In the genomic region with DNA sequence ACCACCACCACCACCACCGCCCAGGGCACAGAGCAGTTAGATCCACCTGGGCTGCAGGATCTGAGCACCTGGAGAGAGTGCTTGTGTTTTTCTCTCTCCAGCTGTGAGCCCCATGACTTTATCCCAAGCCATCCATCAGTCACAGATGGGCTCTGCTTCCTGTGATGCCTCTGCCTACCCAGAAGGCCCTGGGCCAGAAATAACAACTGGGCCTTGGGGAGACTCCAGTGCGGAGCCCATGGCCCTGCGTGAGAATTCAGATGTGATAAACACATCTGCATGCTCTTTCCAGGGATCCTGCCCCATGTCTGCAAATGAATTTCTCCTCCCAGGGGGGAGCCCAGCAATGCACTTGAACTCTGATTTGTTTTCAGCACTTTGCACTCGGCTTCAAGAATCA, we compare ENCODE assay signal across 25 mouse cellular contexts.
"Had no signal": no experiment of that assay in that cellular context is flagged by ENCODE, and none has a peak within 500 bp of the region (broad histone marks: within the 10 kb centered on the region; RNA-seq: fewer than 3 reads in every experiment).

No protein-coding gene starts in this region.

- H3K36me3 ChIP-seq: heart, embryonic 10.5 days; heart, embryonic 13.5 days; heart, embryonic 15.5 days; hindbrain, embryonic 13.5 days; hindbrain, embryonic 15.5 days; kidney, embryonic 15.5 days; limb, embryonic 15.5 days; liver, embryonic 12.5 days had no signal

- H3K9ac ChIP-seq: forebrain, postnatal 0 days; heart, embryonic 13.5 days; heart, embryonic 15.5 days; hindbrain, embryonic 13.5 days; hindbrain, embryonic 15.5 days; kidney, embryonic 15.5 days; limb, embryonic 15.5 days; liver, embryonic 12.5 days; liver, embryonic 14.5 days had no signal

- H3K27ac ChIP-seq: heart, embryonic 10.5 days; heart, embryonic 13.5 days; heart, embryonic 15.5 days; hindbrain, embryonic 13.5 days; hindbrain, embryonic 15.5 days; hindbrain, postnatal 0 days; kidney, embryonic 15.5 days; kidney, postnatal 0 days; layer of hippocampus, adult 2 months; left cerebral cortex, adult 2 months; limb, embryonic 15.5 days; liver, embryonic 12.5 days; liver, embryonic 14.5 days had no signal

- H3K9me3 ChIP-seq: heart, embryonic 10.5 days; heart, embryonic 13.5 days; heart, embryonic 15.5 days; hindbrain, embryonic 13.5 days; hindbrain, embryonic 15.5 days; kidney, embryonic 15.5 days; limb, embryonic 15.5 days; liver, embryonic 12.5 days had no signal

- H3K4me3 ChIP-seq: heart, embryonic 10.5 days; heart, embryonic 13.5 days; heart, embryonic 15.5 days; hindbrain, embryonic 13.5 days; hindbrain, embryonic 15.5 days; kidney, embryonic 15.5 days; layer of hippocampus, adult 2 months; left cerebral cortex, adult 2 months; limb, embryonic 15.5 days; liver, embryonic 12.5 days had no signal

- H3K27me3 ChIP-seq: heart, embryonic 13.5 days; heart, embryonic 15.5 days; hindbrain, embryonic 13.5 days; hindbrain, embryonic 15.5 days; liver, embryonic 12.5 days had no signal

- ATAC-seq: forebrain, postnatal 0 days; hindbrain, postnatal 0 days; intestine, embryonic 16.5 days; liver, embryonic 12.5 days had no signal

- H3K4me1 ChIP-seq: heart, embryonic 13.5 days; heart, embryonic 15.5 days; liver, embryonic 12.5 days had no signal

- DNase-seq: forebrain, postnatal 0 days; gastrocnemius, postnatal 10 days; gastrocnemius, postnatal 36 days; heart, adult 18-20 months; heart, postnatal 14 days; heart, postnatal 36 days; kidney, adult 11 months; kidney, adult 2 months; kidney, adult 9 months; kidney, postnatal 14 days; kidney, postnatal 4 days had no signal

- H3K4me2 ChIP-seq: heart, embryonic 13.5 days; heart, embryonic 15.5 days; hindbrain, embryonic 13.5 days; hindbrain, embryonic 15.5 days; kidney, embryonic 15.5 days; limb, embryonic 15.5 days; liver, embryonic 12.5 days had no signal
